Mouse (Mus musculus) forebrain, embryonic 15.5 days (tissue): ENCODE data around the gene Adprm. TPM values are rescaled to one million over a fixed set of nuclear protein-coding genes. Genes with fewer than 3 reads are reported as not detected.
"Not testable (repeated sequence)": the region's sequence is repeated elsewhere in the genome, so short reads cannot be mapped to it uniquely, and the experiment has no call there.

Experiments used
- ATAC-seq: fragments of 200-750 bp; cut with Nextera tagmentation; replicated peaks from 2 replicates; pipeline ENCODE4 v1.8.0; 2017; ENCODE audit warnings: mild to moderate bottlenecking, moderate TSS enrichment, moderate library complexity
- H3K27ac ChIP-seq: fragments of 300-500 bp; sonication (generic); replicated peaks from 2 replicates; pipeline ENCODE4 v1.5.1; 2015; ENCODE audit warnings: mild to moderate bottlenecking, inconsistent platforms
- H3K27me3 ChIP-seq: fragments of 300-500 bp; sonication (generic); 2 replicates; pipeline ENCODE4 v1.6.1; 2015; ENCODE audit warnings: inconsistent platforms
- H3K36me3 ChIP-seq: fragments of 300-500 bp; sonication (generic); 2 replicates; pipeline ENCODE4 v1.6.1; 2015; ENCODE audit warnings: mild to moderate bottlenecking, inconsistent platforms
- H3K4me1 ChIP-seq: fragments of 300-500 bp; sonication (generic); 2 replicates; pipeline ENCODE4 v1.6.1; 2015; ENCODE audit warnings: inconsistent platforms
- H3K4me2 ChIP-seq: fragments of 300-500 bp; sonication (generic); replicated peaks from 2 replicates; pipeline ENCODE4 v1.6.1; 2015; ENCODE audit warnings: mild to moderate bottlenecking, inconsistent platforms
- H3K4me3 ChIP-seq: fragments of 300-500 bp; sonication (generic); 2 replicates; pipeline ENCODE4 v1.5.1; 2015; ENCODE audit warnings: mild to moderate bottlenecking, inconsistent platforms
- H3K9ac ChIP-seq: fragments of 300-500 bp; sonication (generic); replicated peaks from 2 replicates; pipeline ENCODE4 v1.6.1; 2015; ENCODE audit warnings: mild to moderate bottlenecking, inconsistent platforms
- H3K9me3 ChIP-seq: fragments of 300-500 bp; sonication (generic); 2 replicates; pipeline ENCODE4 v1.6.1; 2016; ENCODE audit warnings: inconsistent platforms
- WGBS: fragments of 180-500 bp; shearing (Covaris S2); methylation state at CpG from one replicate; pipeline ENCODE4 v1.1.7; 2015; ENCODE audit warnings: mixed read lengths; 5-methylcytosine and 5-hydroxymethylcytosine counted together
- polyA plus RNA-seq: library from polyadenylated mRNA; unstranded; fragments of >200 nt; fragmentation: Nextera tagmentation; extraction: Ambion mirVana; gene quantifications from 2 replicates; pipeline ENCODE4 v1.2.1, GENCODE M21; 2015

Adprm gene
- 34.2 and 34.9 TPM in 2 replicates for polyA plus RNA-seq

GRCm38 (mm10) chr11:67052321-67052952, at the start of gene Adprm, which contains the start of gene Sco1:
TSS of gene Adprm (minus strand) at chr11:67052594.
TSS of gene Sco1 (plus strand) at chr11:67052670.
- Histone ChIP-seq H3K4me3 (peak within 1 kb of the TSS; percentile 96), H3K9ac (peak within 1 kb of the TSS; percentile 82), H3K27ac (peak within 1 kb of the TSS; percentile 84), H3K27me3 (no peaks in the 10 kb centered on the region), H3K9me3 (no peaks in the 10 kb centered on the region), H3K4me2 (peak within 1 kb of the TSS; percentile 75), H3K36me3 (peaks cover 22% of the 10 kb centered on the region), H3K4me1 (peaks cover 26% of the 10 kb centered on the region)
- peak; percentile 96 for ATAC-seq
- under 1% methylated on average over 50 of the region's 50 CpGs for WGBS

GRCm38 (mm10) chr11:67101713-67102112, 49.3 kb upstream of the Adprm start:
- Histone ChIP-seq H3K4me2 (no peak overlapping the region), H3K9me3 (no peaks in the 10 kb centered on the region), H3K4me1 (no peaks in the 10 kb centered on the region), H3K9ac (no peak overlapping the region), H3K27ac (no peak overlapping the region), H3K4me3 (no peak overlapping the region), H3K36me3 (no peaks in the 10 kb centered on the region), H3K27me3 (no peaks in the 10 kb centered on the region)
- WGBS, result 26% methylated on average over 8 of the region's 8 CpGs
- ATAC-seq, result no peak

- H3K27me3 ChIP-seq, result no peaks in the 10 kb centered on the region
- ATAC-seq, result no peak
- H3K9ac ChIP-seq, result no peak overlapping the region
- no peaks in the 10 kb centered on the region for H3K36me3 ChIP-seq
- H3K4me1 ChIP-seq, result no peaks in the 10 kb centered on the region
- H3K4me2 ChIP-seq, result no peak overlapping the region
- no peak overlapping the region for H3K4me3 ChIP-seq
- H3K9me3 ChIP-seq, result no peaks in the 10 kb centered on the region
- WGBS, result 40% methylated on average over 6 of the region's 6 CpGs
- H3K27ac ChIP-seq, result no peak overlapping the region
These were observed 47.8 kb upstream of the Adprm start for GRCm38 (mm10) chr11:67100169-67100568.

DNA sequence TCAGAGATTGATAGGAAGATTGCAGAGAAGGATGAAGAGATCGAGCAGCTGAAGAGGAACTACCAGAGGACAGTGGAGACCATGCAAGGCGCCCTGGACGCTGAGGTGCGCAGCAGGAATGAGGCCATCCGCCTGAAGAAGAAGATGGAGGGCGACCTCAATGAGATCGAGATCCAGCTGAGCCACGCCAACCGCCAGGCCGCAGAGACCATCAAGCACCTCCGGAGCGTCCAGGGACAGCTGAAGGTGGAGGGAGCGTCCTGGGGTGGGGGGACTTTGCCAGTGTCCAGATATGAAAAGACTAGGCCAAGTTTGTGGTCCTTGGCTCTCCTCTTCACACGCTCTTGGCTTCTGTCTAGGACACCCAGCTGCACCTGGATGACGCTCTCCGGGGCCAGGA, 46.8 kb upstream of the Adprm start:
- no peaks in the 10 kb centered on the region for H3K9me3 ChIP-seq
- 95% methylated on average over 16 of the region's 16 CpGs for WGBS
- H3K4me2 ChIP-seq, result no peak overlapping the region
- ATAC-seq, result no peak
- no peaks in the 10 kb centered on the region for H3K36me3 ChIP-seq
- no peak overlapping the region for H3K27ac ChIP-seq
- H3K27me3 ChIP-seq, result no peaks in the 10 kb centered on the region
- H3K9ac ChIP-seq, result no peak overlapping the region
- H3K4me1 ChIP-seq, result no peaks in the 10 kb centered on the region
- no peak overlapping the region for H3K4me3 ChIP-seq

GRCm38 (mm10) chr11:67098427-67098826, 46.0 kb upstream of the Adprm start:
- Histone ChIP-seq H3K9me3 (no peaks in the 10 kb centered on the region), H3K9ac (no peak overlapping the region), H3K36me3 (no peaks in the 10 kb centered on the region), H3K4me1 (no peaks in the 10 kb centered on the region), H3K4me2 (no peak overlapping the region), H3K27ac (no peak overlapping the region), H3K27me3 (no peaks in the 10 kb centered on the region), H3K4me3 (no peak overlapping the region)
- ATAC-seq, result no peak
- WGBS, result 72% methylated on average over 11 of the region's 11 CpGs

DNA sequence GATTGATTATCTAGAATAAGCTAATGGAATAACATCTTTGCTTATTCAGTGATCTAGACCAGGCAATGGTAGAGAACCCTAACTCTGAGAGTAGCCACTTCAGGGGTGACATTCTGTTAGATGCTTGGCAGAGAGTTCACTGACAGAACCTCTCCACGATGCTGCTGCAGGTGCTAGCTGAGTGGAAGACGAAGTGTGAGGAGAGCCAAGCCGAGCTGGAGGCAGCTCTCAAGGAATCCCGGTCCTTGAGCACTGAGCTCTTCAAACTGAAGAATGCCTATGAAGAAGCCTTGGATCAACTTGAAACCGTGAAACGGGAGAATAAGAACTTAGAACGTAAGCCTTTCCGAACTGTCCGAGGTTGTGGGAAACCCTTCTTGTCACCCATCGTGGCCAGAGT, 45.3 kb upstream of the Adprm start:
- Histone ChIP-seq H3K36me3 (no peaks in the 10 kb centered on the region), H3K4me1 (no peaks in the 10 kb centered on the region), H3K4me2 (no peak overlapping the region), H3K4me3 (no peak overlapping the region), H3K27me3 (no peaks in the 10 kb centered on the region), H3K9me3 (no peaks in the 10 kb centered on the region), H3K27ac (no peak overlapping the region), H3K9ac (no peak overlapping the region)
- WGBS, result 95% methylated on average over 10 of the region's 10 CpGs
- ATAC-seq, result no peak

GRCm38 (mm10) chr11:67094470-67094869, 42.1 kb upstream of the Adprm start:
- no peaks in the 10 kb centered on the region for H3K27me3 ChIP-seq
- 86% methylated on average over 29 of the region's 29 CpGs for whole genome bisulfite sequencing

GRCm38 (mm10) chr11:67093652-67094051, 41.3 kb upstream of the Adprm start:
- no peaks in the 10 kb centered on the region for H3K9me3 ChIP-seq
- no peak overlapping the region for H3K4me2 ChIP-seq
- ATAC-seq, result no peak
- H3K4me3 ChIP-seq, result no peak overlapping the region
- H3K36me3 ChIP-seq, result no peaks in the 10 kb centered on the region
- WGBS, result 95% methylated on average over 5 of the region's 5 CpGs
- no peak overlapping the region for H3K9ac ChIP-seq
- H3K27ac ChIP-seq, result no peak overlapping the region
- no peaks in the 10 kb centered on the region for H3K4me1 ChIP-seq
- H3K27me3 ChIP-seq, result no peaks in the 10 kb centered on the region

More at GRCm38 (mm10) chr11:67094470-67094869, 42.1 kb upstream of the Adprm start:
- Histone ChIP-seq H3K4me2 (no peak overlapping the region), H3K4me1 (no peaks in the 10 kb centered on the region), H3K36me3 (no peaks in the 10 kb centered on the region), H3K27ac (no peak overlapping the region), H3K9ac (no peak overlapping the region), H3K9me3 (no peaks in the 10 kb centered on the region), H3K4me3 (no peak overlapping the region)
- no peak for ATAC-seq

GRCm38 (mm10) chr11:67093201-67093600, 40.8 kb upstream of the Adprm start:
- 85% methylated on average over 9 of the region's 9 CpGs for WGBS
- ATAC-seq, result no peak

DNA sequence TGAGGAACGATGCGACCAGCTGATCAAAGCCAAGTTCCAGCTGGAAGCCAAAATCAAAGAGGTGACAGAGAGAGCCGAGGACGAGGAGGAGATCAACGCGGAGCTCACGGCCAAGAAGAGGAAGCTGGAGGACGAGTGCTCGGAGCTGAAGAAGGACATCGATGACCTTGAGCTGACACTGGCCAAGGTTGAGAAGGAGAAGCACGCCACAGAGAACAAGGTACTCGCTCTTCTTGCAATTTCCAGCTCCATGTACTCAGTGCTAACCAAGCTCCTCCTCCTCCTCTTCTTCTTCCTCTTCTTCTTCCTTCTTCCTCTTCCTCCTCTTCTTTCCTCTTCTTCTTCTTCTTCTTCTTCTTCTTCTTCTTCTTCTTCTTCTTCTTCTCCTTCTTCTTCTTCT, 40.0 kb upstream of the Adprm start:
- not testable (repeated sequence) for H3K4me1 ChIP-seq, H3K36me3 ChIP-seq, H3K9ac ChIP-seq, H3K27ac ChIP-seq, ATAC-seq, H3K4me2 ChIP-seq, H3K4me3 ChIP-seq, H3K27me3 ChIP-seq, H3K9me3 ChIP-seq
- WGBS, result 91% methylated on average over 12 of the region's 12 CpGs

More at GRCm38 (mm10) chr11:67093201-67093600, 40.8 kb upstream of the Adprm start:
- Histone ChIP-seq H3K36me3 (no peaks in the 10 kb centered on the region), H3K4me3 (no peak overlapping the region), H3K4me1 (no peaks in the 10 kb centered on the region), H3K4me2 (no peak overlapping the region), H3K27ac (no peak overlapping the region), H3K9ac (no peak overlapping the region), H3K27me3 (no peaks in the 10 kb centered on the region), H3K9me3 (no peaks in the 10 kb centered on the region)

DNA sequence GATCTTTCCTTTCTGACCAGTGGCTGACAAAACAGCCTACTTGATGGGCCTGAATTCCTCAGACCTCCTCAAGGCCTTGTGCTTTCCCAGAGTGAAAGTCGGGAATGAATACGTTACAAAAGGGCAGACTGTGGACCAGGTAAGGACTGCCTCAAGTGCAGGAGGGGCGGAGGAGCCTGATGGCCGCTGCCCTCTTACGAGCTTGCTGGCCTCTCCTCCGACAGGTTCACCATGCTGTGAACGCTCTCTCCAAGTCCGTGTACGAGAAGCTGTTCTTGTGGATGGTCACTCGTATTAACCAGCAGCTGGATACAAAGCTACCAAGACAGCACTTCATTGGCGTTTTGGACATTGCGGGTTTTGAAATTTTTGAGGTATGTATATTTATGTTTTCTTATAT, 34.8 kb upstream of the Adprm start:
- no peak overlapping the region for H3K27ac ChIP-seq
- no peak overlapping the region for H3K4me3 ChIP-seq
- H3K4me1 ChIP-seq, result no peaks in the 10 kb centered on the region
- no peak overlapping the region for H3K9ac ChIP-seq
- ATAC-seq, result no peak
- 86% methylated on average over 12 of the region's 12 CpGs for WGBS
- no peaks in the 10 kb centered on the region for H3K9me3 ChIP-seq
- H3K4me2 ChIP-seq, result no peak overlapping the region
- peaks cover 18% of the 10 kb centered on the region; the same call in 1 of the 2 replicates for H3K27me3 ChIP-seq
- H3K36me3 ChIP-seq, result no peaks in the 10 kb centered on the region

- Histone ChIP-seq H3K4me2 (no peak overlapping the region), H3K27ac (no peak overlapping the region), H3K4me3 (no peak overlapping the region), H3K27me3 (peaks cover 18% of the 10 kb centered on the region; the same call in 1 of the 2 replicates), H3K9ac (no peak overlapping the region), H3K4me1 (no peaks in the 10 kb centered on the region), H3K36me3 (no peaks in the 10 kb centered on the region), H3K9me3 (no peaks in the 10 kb centered on the region)
- WGBS, result 61% methylated on average over 9 of the region's 9 CpGs
- no peak for ATAC-seq
These were observed 34.2 kb upstream of the Adprm start for GRCm38 (mm10) chr11:67086467-67087164.
